Mouse (Mus musculus) hindbrain, embryonic 14.5 days (tissue): ENCODE data around the gene Prickle1. TPM values are rescaled to one million over a fixed set of nuclear protein-coding genes. Genes with fewer than 3 reads are reported as not detected.

Experiments
- ATAC-seq: fragments of 200-750 bp; cut with Nextera tagmentation; 2 replicates; pipeline ENCODE4 v1.8.0; 2017; ENCODE audit warnings: moderate number of reproducible peaks, mild to moderate bottlenecking, moderate TSS enrichment, moderate library complexity; ENCODE audit not compliant: low FRiP score
- DNase-seq: peaks from one replicate; pipeline ENCODE4 v3.0.0-alpha.2; 2015; ENCODE audit warnings: low spot score
- H3K27ac ChIP-seq: fragments of 300-500 bp; sonication (generic); 2 replicates; pipeline ENCODE4 v1.5.1; 2014; ENCODE audit warnings: mild to moderate bottlenecking, moderate library complexity
- H3K27me3 ChIP-seq: fragments of 300-500 bp; sonication (generic); 2 replicates; pipeline ENCODE4 v1.6.1; 2014; ENCODE audit warnings: mild to moderate bottlenecking, low read length, mixed read lengths; ENCODE audit not compliant: control insufficient read depth, insufficient read depth
- H3K36me3 ChIP-seq: fragments of 300-500 bp; sonication (generic); replicated peaks from 2 replicates; pipeline ENCODE4 v1.6.1; 2014; ENCODE audit not compliant: control insufficient read depth, insufficient read depth
- H3K4me1 ChIP-seq: fragments of 300-500 bp; sonication (generic); replicated peaks from 2 replicates; pipeline ENCODE4 v1.6.1; 2014; ENCODE audit warnings: antibody characterized with exemption, low read length, mixed read lengths; ENCODE audit not compliant: control insufficient read depth, insufficient read depth
- H3K4me2 ChIP-seq: fragments of 300-500 bp; sonication (generic); replicated peaks from 2 replicates; pipeline ENCODE4 v1.6.1; 2014; ENCODE audit warnings: mild to moderate bottlenecking, moderate library complexity
- H3K4me3 ChIP-seq: fragments of 300-500 bp; sonication (generic); replicated peaks from 2 replicates; pipeline ENCODE4 v1.5.1; 2014; ENCODE audit warnings: mild to moderate bottlenecking, low read length
- H3K9ac ChIP-seq: fragments of 300-500 bp; sonication (generic); 2 replicates; pipeline ENCODE4 v1.6.1; 2014
- H3K9me3 ChIP-seq: fragments of 300-500 bp; sonication (generic); 2 replicates; pipeline ENCODE4 v1.6.1; 2016; ENCODE audit warnings: low read length; ENCODE audit not compliant: control insufficient read depth
- WGBS: fragments of 180-500 bp; shearing (Covaris S2); extraction: QIAGEN DNeasy Blood & Tissue Kit; methylation state at CpG from one replicate; pipeline ENCODE4 v1.1.7; 2014; 5-methylcytosine and 5-hydroxymethylcytosine counted together
- polyA plus RNA-seq: library from polyadenylated mRNA; unstranded; fragments of >200 nt; fragmentation: Nextera tagmentation; extraction: Ambion mirVana; gene quantifications from 2 replicates; pipeline ENCODE4 v1.2.1, GENCODE M21; 2014

Prickle1 gene
- polyA plus RNA-seq, 1 experiment from 2014 or later: 27.2 TPM

- Histone ChIP-seq H3K4me3 (no peak overlapping the region), H3K9ac (no peak overlapping the region), H3K9me3 (no peaks in the 10 kb centered on the region), H3K27ac (0 out of 2 replicates have a peak overlapping the region, but pooled peaks have one; percentile 36), H3K36me3 (no peaks in the 10 kb centered on the region), H3K4me2 (no peak overlapping the region), H3K4me1 (0 out of 2 replicates have a peak, but pooled peaks cover 8% of the 10 kb centered on the region), H3K27me3 (no peaks in the 10 kb centered on the region)
- ATAC-seq (no peak), DNase-seq (peak; percentile 33)
- 31% methylated on average over 4 of the region's 4 CpGs for WGBS
Observed at GRCm38 (mm10) chr15:93479445-93479844, 116.2 kb downstream of the Prickle1 start.

GRCm38 (mm10) chr15:93478676-93479075, 117.0 kb downstream of the Prickle1 start:
- Histone ChIP-seq H3K9me3 (no peaks in the 10 kb centered on the region), H3K36me3 (no peaks in the 10 kb centered on the region), H3K27ac (no peak overlapping the region), H3K27me3 (no peaks in the 10 kb centered on the region), H3K4me1 (0 out of 2 replicates have a peak, but pooled peaks cover 8% of the 10 kb centered on the region), H3K4me3 (no peak overlapping the region), H3K4me2 (no peak overlapping the region), H3K9ac (no peak overlapping the region)
- 79% methylated on average over 3 of the region's 3 CpGs for WGBS
- DNase-seq (no peak), ATAC-seq (no peak)

GRCm38 (mm10) chr15:93477729-93478128, 118.0 kb downstream of the Prickle1 start:
- ATAC-seq: no peak

DNA sequence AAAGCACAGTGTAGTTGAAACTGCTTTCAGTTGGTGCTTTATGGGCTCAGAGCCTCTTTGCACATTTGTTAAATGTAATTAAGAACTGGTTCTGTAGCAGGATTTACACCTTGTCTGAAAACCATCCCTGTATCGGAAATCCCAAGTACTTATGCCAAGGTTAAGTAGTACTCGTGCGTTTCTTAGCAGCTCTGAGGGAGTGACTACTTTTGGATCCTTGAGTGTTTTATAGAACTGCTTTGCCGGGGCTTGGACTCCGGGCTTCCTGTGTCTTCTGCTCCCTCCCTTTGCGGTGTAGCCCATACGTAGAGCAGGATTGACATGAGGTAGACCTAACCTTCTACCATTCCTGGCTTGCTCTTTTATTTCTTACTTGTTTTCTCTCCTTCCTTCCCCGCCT, 120.0 kb downstream of the Prickle1 start:
- peaks cover 14% of the 10 kb centered on the region; the same call in 1 of the 2 replicates for H3K4me1 ChIP-seq
- H3K4me2 ChIP-seq: no peak overlapping the region
- no peaks in the 10 kb centered on the region for H3K9me3 ChIP-seq
- no peak overlapping the region for H3K9ac ChIP-seq
- no peaks in the 10 kb centered on the region for H3K27me3 ChIP-seq
- DNase-seq (no peak), ATAC-seq (no peak)
- H3K4me3 ChIP-seq: no peak overlapping the region
- H3K36me3 ChIP-seq: no peaks in the 10 kb centered on the region
- H3K27ac ChIP-seq: no peak overlapping the region
- 91% methylated on average over 8 of the region's 8 CpGs for WGBS

More at GRCm38 (mm10) chr15:93477729-93478128, 118.0 kb downstream of the Prickle1 start:
- Histone ChIP-seq H3K36me3 (no peaks in the 10 kb centered on the region), H3K27me3 (no peaks in the 10 kb centered on the region), H3K9ac (no peak overlapping the region), H3K4me3 (no peak overlapping the region), H3K27ac (no peak overlapping the region), H3K4me1 (0 out of 2 replicates have a peak, but pooled peaks cover 8% of the 10 kb centered on the region), H3K9me3 (no peaks in the 10 kb centered on the region), H3K4me2 (no peak overlapping the region)
- WGBS: 88% methylated on average over 4 of the region's 4 CpGs
- DNase-seq: peak; percentile 61

GRCm38 (mm10) chr15:93474277-93474676, 121.4 kb downstream of the Prickle1 start:
- no peaks in the 10 kb centered on the region for H3K36me3 ChIP-seq
- H3K27ac ChIP-seq: no peak overlapping the region
- H3K9me3 ChIP-seq: no peaks in the 10 kb centered on the region
- 94% methylated on average over 3 of the region's 3 CpGs for WGBS
- no peak overlapping the region for H3K4me2 ChIP-seq
- ATAC-seq: no peak
- H3K9ac ChIP-seq: no peak overlapping the region
- H3K4me1 ChIP-seq: peaks cover 12% of the 10 kb centered on the region; the same call in 1 of the 2 replicates
- no peak overlapping the region for H3K4me3 ChIP-seq
- no peak for DNase-seq
- H3K27me3 ChIP-seq: no peaks in the 10 kb centered on the region

DNA sequence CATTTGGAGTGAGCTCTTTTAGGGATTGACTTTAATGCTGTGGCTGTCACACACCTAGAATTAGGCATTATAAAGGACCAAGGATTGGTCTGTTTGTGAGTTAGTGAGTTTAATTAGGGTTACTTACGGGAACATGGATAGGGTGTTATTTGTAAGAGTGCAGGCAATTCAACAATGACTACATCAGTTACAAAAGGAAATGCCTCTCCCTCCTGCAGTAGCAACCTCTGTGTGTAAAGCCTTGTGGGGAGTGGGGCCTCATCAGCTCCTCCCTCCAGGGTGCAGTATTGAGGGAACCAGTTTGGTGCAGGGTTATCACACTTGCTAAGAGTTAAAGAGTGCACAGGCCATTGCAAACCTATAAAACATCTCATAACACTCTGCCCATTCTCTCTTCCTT, 123.6 kb downstream of the Prickle1 start:
- H3K27me3 ChIP-seq: no peaks in the 10 kb centered on the region
- H3K4me2 ChIP-seq: no peak overlapping the region; the same call in 1 of the 2 replicates
- WGBS: 43% methylated on average over 1 of the region's 1 CpGs
- H3K4me3 ChIP-seq: no peak overlapping the region
- H3K27ac ChIP-seq: no peak overlapping the region
- H3K4me1 ChIP-seq: peaks cover 6% of the 10 kb centered on the region; the same call in 1 of the 2 replicates
- no peaks in the 10 kb centered on the region for H3K9me3 ChIP-seq
- H3K9ac ChIP-seq: no peak overlapping the region
- ATAC-seq: no peak
- H3K36me3 ChIP-seq: no peaks in the 10 kb centered on the region
- DNase-seq: no peak

- Histone ChIP-seq H3K27ac (no peak overlapping the region), H3K27me3 (no peaks in the 10 kb centered on the region), H3K36me3 (no peaks in the 10 kb centered on the region), H3K4me1 (peaks cover 6% of the 10 kb centered on the region; the same call in 1 of the 2 replicates), H3K9ac (no peak overlapping the region), H3K4me3 (no peak overlapping the region), H3K9me3 (no peaks in the 10 kb centered on the region), H3K4me2 (no peak overlapping the region; the same call in 1 of the 2 replicates)
- peak; percentile 27 for DNase-seq
- no peak for ATAC-seq
- 44% methylated on average over 12 of the region's 12 CpGs for WGBS
Observed at GRCm38 (mm10) chr15:93471651-93472050, 124.0 kb downstream of the Prickle1 start.

DNA sequence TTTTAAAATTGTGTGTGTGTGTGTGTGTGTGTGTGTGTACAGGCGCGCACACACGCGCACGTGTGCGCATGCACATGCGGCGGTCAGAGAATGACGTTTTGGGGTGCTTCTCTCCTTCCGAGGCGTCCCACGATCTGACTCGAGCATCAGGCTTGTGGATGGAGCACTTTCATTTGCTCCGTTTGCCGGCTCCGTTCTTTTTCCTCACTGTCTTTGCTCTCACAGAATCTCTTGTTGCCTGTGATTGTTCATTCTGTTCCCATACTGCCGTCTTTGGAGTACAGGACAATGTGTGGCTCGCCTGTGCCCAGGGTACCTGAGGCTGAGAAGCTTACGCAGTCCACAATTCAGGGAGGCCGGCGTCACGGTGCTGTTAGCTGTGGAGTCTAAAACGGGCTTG, 134.6 kb downstream of the Prickle1 start:
- Histone ChIP-seq H3K27ac (no peak overlapping the region), H3K36me3 (peaks cover 21% of the 10 kb centered on the region), H3K9ac (no peak overlapping the region), H3K9me3 (no peaks in the 10 kb centered on the region), H3K4me1 (no peaks in the 10 kb centered on the region), H3K4me3 (no peak overlapping the region), H3K4me2 (no peak overlapping the region), H3K27me3 (no peaks in the 10 kb centered on the region)
- DNase-seq (no peak), ATAC-seq (no peak)
- WGBS: 97% methylated on average over 23 of the region's 23 CpGs

DNA sequence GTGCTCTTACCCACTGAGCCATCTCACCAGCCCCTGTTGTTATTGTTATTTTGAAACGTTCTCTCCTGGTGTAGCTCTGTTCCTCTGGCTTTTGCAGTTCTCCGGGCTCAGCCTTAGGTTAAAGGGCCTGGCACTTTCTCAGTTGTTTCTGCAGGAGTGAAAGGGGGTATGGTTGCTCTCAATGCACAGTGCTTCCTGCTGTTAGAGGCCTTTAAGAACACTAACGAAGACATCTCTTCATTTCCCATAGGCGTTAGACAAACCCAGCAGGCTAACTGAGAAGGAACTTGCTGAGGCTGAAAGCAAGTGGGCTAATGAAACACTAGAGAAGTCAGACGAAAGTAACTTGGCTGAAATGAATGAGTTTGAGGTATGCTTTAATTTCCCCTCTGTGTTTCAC, 136.3 kb downstream of the Prickle1 start:
- no peak for ATAC-seq
- Histone ChIP-seq H3K36me3 (0 out of 2 replicates have a peak, but pooled peaks cover 9% of the 10 kb centered on the region), H3K4me1 (no peaks in the 10 kb centered on the region), H3K9ac (no peak overlapping the region), H3K27ac (no peak overlapping the region), H3K4me3 (no peak overlapping the region), H3K9me3 (no peaks in the 10 kb centered on the region), H3K4me2 (no peak overlapping the region), H3K27me3 (no peaks in the 10 kb centered on the region)
- 70% methylated on average over 5 of the region's 5 CpGs for WGBS
- no peak for DNase-seq

DNA sequence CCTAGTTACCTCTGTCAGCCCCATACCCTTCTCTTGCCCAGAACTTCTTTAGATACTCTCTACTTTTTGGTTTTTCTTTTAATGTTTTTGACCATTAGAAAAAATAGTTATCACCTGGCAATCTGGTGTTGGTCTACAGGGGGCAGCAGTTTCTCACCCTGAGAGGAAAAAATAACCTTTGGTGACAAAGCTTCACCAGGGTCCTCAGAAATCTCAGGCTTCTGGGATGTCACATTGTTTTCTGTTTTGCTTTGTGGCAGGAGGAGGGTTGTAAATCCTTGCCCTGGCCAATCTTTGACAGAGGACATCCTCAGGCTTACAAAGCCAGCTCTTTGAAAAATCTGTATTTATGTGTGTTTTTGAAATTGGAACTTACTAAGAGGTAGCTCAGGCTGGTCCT, 139.7 kb downstream of the Prickle1 start:
- no peak for ATAC-seq
- no peak overlapping the region for H3K27ac ChIP-seq
- no peaks in the 10 kb centered on the region for H3K4me1 ChIP-seq
- 0 out of 2 replicates have a peak, but pooled peaks cover 9% of the 10 kb centered on the region for H3K36me3 ChIP-seq
- H3K27me3 ChIP-seq: no peaks in the 10 kb centered on the region
- H3K4me2 ChIP-seq: no peak overlapping the region
- DNase-seq: no peak
- no peaks in the 10 kb centered on the region for H3K9me3 ChIP-seq
- H3K9ac ChIP-seq: no peak overlapping the region
- H3K4me3 ChIP-seq: no peak overlapping the region
